Mouse (Mus musculus) bone marrow, adult 2 months (tissue): ENCODE measurements around the gene Spryd7.

Source experiments
- CTCF ChIP-seq: fragments of 200-500 bp; IDR thresholded peaks from 2 replicates; pipeline ENCODE4 v1.5.1; 2011; ENCODE audit warnings: low read length, control low read depth; ENCODE audit not compliant: control insufficient read depth, insufficient read depth
- POLR2A ChIP-seq: fragments of 200-500 bp; IDR thresholded peaks from 2 replicates; pipeline ENCODE4 v1.6.1; 2011; ENCODE audit warnings: low read depth, mild to moderate bottlenecking, control low read depth, low read length, borderline replicate concordance; ENCODE audit not compliant: control insufficient read depth

- TF ChIP-seq POLR2A (no peak), CTCF (no peak)
These were observed 40.2 kb upstream of the Spryd7 start for GRCm38 (mm10) chr14:61596719-61597426.
